Mouse (Mus musculus): ENCODE measurements around the gene Mycs. TPM values are rescaled to one million over a fixed set of nuclear protein-coding genes. Genes with fewer than 3 reads are reported as not detected.

Gene Mycs
- polyA plus RNA-seq (2017; shearing (Covaris generic)): not detected

DNA sequence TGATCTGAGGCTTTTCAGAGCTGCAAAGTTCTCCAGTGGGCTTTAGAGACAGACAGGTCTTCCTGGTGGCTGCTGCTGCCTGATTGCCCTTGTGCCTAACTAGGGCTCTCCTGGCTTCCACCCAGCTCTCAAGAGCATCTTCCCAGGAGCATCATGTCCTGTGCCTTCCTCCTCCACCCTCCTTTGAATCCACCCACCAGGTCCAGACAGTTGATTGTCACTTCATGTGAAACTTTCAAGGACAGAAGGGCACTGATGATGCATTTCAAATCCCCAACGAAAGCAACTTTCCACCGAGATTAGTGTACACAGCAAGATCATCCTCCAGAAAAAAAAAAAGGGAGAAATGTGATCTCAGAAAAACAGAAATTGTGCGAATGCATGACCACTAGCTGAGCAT is at the start of gene Mycs:
Gene Mycs (minus strand): TSS at position 101 of the 400 bp plus-strand sequence.

Other genes with a start within 250 kb of the Mycs start
- gene Btbd35f7, start 199.8 kb upstream of the Mycs start, polyA plus RNA-seq (2017; shearing (Covaris generic)): not detected